Mouse (Mus musculus) gastrocnemius, postnatal 25 days (tissue): ENCODE measurements around the gene Foxp1. TPM values are rescaled to one million over a fixed set of nuclear protein-coding genes. Genes with fewer than 3 reads are reported as not detected.
A peak's percentile ranks its signal among the peaks of the same experiment; 100 is the strongest.

Experiments
- DNase-seq: peaks from one replicate; pipeline ENCODE4 v3.0.0; 2022
- total RNA-seq, 2 experiments: library from RNA; stranded (reverse); gene quantifications; 1 replicate in 1 of 2; 2 replicates in 1 of 2; pipeline ENCODE4 v1.2.3; 2021

The Foxp1 gene
- total RNA-seq, 2 experiments from 2014 or later: 16.9 to 17.8 TPM

GRCm38 (mm10) chr6:99093856-99094255 lies 428.7 kb downstream of the Foxp1 start:
- no peak for DNase-seq

GRCm38 (mm10) chr6:99093208-99093607 lies 429.3 kb downstream of the Foxp1 start:
- DNase-seq: no peak

- DNase-seq: no peak
Observed at GRCm38 (mm10) chr6:99091799-99092198, 430.7 kb downstream of the Foxp1 start.

- no peak for DNase-seq
Observed at GRCm38 (mm10) chr6:99087598-99087997, 434.9 kb downstream of the Foxp1 start.

- DNase-seq: no peak
Observed at GRCm38 (mm10) chr6:99084956-99085355, 437.6 kb downstream of the Foxp1 start.

GRCm38 (mm10) chr6:99081259-99081658 lies 441.3 kb downstream of the Foxp1 start:
- DNase-seq: no peak

GRCm38 (mm10) chr6:99079041-99079835 lies 443.3 kb downstream of the Foxp1 start:
- no peak for DNase-seq

- no peak for DNase-seq
Observed at GRCm38 (mm10) chr6:99078089-99078488, 444.4 kb downstream of the Foxp1 start.

- DNase-seq: no peak
Observed at GRCm38 (mm10) chr6:99073303-99074271, 448.9 kb downstream of the Foxp1 start.

GRCm38 (mm10) chr6:99070710-99071109 lies 451.8 kb downstream of the Foxp1 start:
- no peak for DNase-seq

- DNase-seq: no peak
Observed at GRCm38 (mm10) chr6:99069726-99070125, 452.8 kb downstream of the Foxp1 start.

- DNase-seq: peak; percentile 18
Observed at GRCm38 (mm10) chr6:99065569-99066353, 456.8 kb downstream of the Foxp1 start.

- DNase-seq: no peak
Observed at GRCm38 (mm10) chr6:99063982-99064484, 458.5 kb downstream of the Foxp1 start.

- no peak for DNase-seq
Observed at GRCm38 (mm10) chr6:99062931-99063330, 459.6 kb downstream of the Foxp1 start.

- DNase-seq: no peak
Observed at GRCm38 (mm10) chr6:99058688-99059087, 463.8 kb downstream of the Foxp1 start.

GRCm38 (mm10) chr6:99057113-99057553 lies 465.4 kb downstream of the Foxp1 start:
- DNase-seq: no peak

GRCm38 (mm10) chr6:99056379-99056778 lies 466.1 kb downstream of the Foxp1 start:
- DNase-seq: no peak

- DNase-seq: no peak
Observed at GRCm38 (mm10) chr6:99053998-99054397, 468.5 kb downstream of the Foxp1 start.

- DNase-seq: no peak
Observed at GRCm38 (mm10) chr6:99053111-99053510, 469.4 kb downstream of the Foxp1 start.

GRCm38 (mm10) chr6:99051724-99052123 lies 470.8 kb downstream of the Foxp1 start:
- DNase-seq: no peak

- DNase-seq: no peak
Observed at GRCm38 (mm10) chr6:99050288-99051006, 472.1 kb downstream of the Foxp1 start.
